Mouse (Mus musculus) CD4-positive, CD25-positive, alpha-beta regulatory T cell, adult 2 months (primary cell): ENCODE data around the gene Sgip1.
A peak's percentile ranks its signal among the peaks of the same experiment; 100 is the strongest.

Source experiments
- DNase-seq: peaks from one replicate; pipeline ENCODE4 v3.0.0-alpha.2; 2012; ENCODE audit warnings: low read depth, low spot score

Sgip1 gene

GRCm38 (mm10) chr4:102840956-102841729 lies 100.0 kb downstream of the Sgip1 start:
- DNase-seq: no peak

GRCm38 (mm10) chr4:102850498-102850897 lies 109.4 kb downstream of the Sgip1 start:
- DNase-seq: no peak

GRCm38 (mm10) chr4:102851161-102851560 lies 110.1 kb downstream of the Sgip1 start:
- DNase-seq: no peak

GRCm38 (mm10) chr4:102852290-102852689 lies 111.2 kb downstream of the Sgip1 start:
- no peak for DNase-seq

GRCm38 (mm10) chr4:102852808-102853207 lies 111.7 kb downstream of the Sgip1 start:
- peak; percentile 29 for DNase-seq

GRCm38 (mm10) chr4:102853330-102854022 lies 112.4 kb downstream of the Sgip1 start:
- DNase-seq: no peak

GRCm38 (mm10) chr4:102854928-102855892 lies 114.1 kb downstream of the Sgip1 start:
- peak; percentile 3 for DNase-seq

GRCm38 (mm10) chr4:102856086-102856485 lies 115.0 kb downstream of the Sgip1 start:
- DNase-seq: no peak

GRCm38 (mm10) chr4:102859259-102860194 lies 118.4 kb downstream of the Sgip1 start:
- peak; percentile 51 for DNase-seq

- DNase-seq: no peak
Observed at GRCm38 (mm10) chr4:102862751-102863710, 121.9 kb downstream of the Sgip1 start.

GRCm38 (mm10) chr4:102866531-102866930 lies 125.4 kb downstream of the Sgip1 start:
- no peak for DNase-seq

GRCm38 (mm10) chr4:102871274-102871673 lies 130.2 kb downstream of the Sgip1 start:
- DNase-seq: no peak

GRCm38 (mm10) chr4:102883142-102883541 lies 142.0 kb downstream of the Sgip1 start:
- DNase-seq: no peak

GRCm38 (mm10) chr4:102884228-102884627 lies 143.1 kb downstream of the Sgip1 start:
- no peak for DNase-seq

GRCm38 (mm10) chr4:102886459-102886858 lies 145.4 kb downstream of the Sgip1 start:
- DNase-seq: no peak

GRCm38 (mm10) chr4:102886902-102887301 lies 145.8 kb downstream of the Sgip1 start:
- peak; percentile 21 for DNase-seq

- DNase-seq: no peak
Observed at GRCm38 (mm10) chr4:102887770-102888689, 146.9 kb downstream of the Sgip1 start.

GRCm38 (mm10) chr4:102895866-102896265 lies 154.8 kb downstream of the Sgip1 start:
- no peak for DNase-seq
